Mouse (Mus musculus): ENCODE measurements around the gene Hoxd10.

Gene Hoxd10

DNA sequence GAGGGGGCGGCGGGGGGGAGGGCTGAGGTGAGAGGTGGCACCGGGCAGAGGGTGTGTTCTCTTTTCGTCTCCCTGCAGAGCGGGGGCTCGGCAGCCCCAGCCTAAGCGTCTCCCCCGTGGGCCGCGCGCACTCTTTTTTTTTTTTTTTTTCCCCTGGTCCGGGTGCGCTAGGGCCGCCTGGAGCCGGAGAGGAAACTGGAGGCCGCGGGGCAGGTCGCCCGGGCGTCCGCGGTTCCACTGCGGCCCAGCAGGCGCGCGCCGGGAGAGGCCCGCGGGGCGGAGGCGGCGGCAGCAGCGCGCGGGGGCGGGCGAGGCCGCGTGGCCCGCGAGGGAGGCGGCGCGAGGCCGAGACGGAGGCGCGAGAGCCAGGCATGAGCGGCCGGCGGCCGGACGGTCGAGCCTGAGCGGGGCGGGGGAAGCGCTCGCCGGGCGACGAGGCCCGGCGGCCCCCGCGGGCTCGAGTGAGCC, 13.3 kb downstream of the Hoxd10 start:
- in situ Hi-C loops (cut with MboI, MseI): loop anchor here in 1 of 2 experiments (5.0 kb wide), 2 partner anchors 362 to 437 kb away; no protein-coding TSS in a partner anchor

- in situ Hi-C loops (cut with MboI, MseI): no loop called here
Measured at GRCm38 (mm10) chr2:74705467-74706089, 13.9 kb downstream of the Hoxd10 start.

DNA sequence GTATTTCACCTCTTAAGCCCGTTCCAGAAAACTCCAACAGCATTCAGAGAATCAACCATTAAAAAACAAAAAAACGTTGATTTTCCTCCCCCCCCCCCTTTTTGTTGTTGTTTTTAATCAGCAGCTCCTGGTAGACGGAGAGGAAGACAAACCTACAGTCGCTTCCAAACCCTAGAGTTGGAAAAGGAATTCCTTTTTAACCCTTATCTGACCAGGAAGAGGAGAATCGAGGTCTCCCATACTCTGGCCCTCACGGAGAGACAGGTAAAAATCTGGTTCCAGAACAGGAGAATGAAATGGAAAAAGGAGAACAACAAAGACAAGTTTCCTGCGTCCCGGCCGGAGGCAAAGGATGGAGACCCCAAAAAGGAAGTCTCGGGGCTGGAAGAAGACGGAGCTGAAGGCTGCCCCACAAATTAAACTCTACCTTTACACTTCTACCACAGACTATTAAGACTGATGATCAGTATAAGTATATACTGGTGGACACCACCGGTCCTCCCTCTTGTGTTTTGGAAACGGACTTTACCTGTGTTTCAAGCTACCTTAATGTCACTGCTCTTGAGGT, 14.8 kb downstream of the Hoxd10 start:
- in situ Hi-C loops (cut with MboI, MseI): no loop called here

DNA sequence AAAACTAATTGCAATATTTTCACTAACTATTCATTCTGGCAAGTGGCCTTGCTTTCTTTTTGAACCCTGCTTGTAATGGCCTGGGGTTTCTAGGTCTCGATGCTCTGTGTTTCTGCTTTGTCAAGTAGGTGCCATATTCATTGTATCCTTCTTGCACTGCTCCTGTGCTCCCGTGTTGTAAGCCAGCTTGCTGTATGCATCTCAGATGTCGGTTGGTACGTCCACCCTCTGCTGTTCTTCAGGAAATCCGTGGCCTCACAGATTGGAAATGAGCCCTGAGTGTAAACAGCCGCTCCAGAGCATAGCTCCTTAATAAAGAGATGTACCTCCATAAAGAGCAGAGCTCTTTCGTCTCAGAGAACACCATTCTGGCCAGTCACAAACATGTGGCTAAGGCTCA, 15.9 kb downstream of the Hoxd10 start:
- in situ Hi-C loops (cut with MboI, MseI): no loop called here

GRCm38 (mm10) chr2:74708676-74709075, 17.0 kb downstream of the Hoxd10 start:
- in situ Hi-C loops (cut with MboI, MseI): no loop called here

- in situ Hi-C loops (cut with MboI, MseI): loop anchor here in 1 of 2 experiments (10.0 kb wide), 1 partner anchor 875 kb away; no protein-coding TSS in a partner anchor
Measured at GRCm38 (mm10) chr2:74709465-74710419, 18.0 kb downstream of the Hoxd10 start.

GRCm38 (mm10) chr2:74710929-74711543, 19.3 kb downstream of the Hoxd10 start:
- in situ Hi-C loops (cut with MboI, MseI): loop anchor here in 1 of 2 experiments (10.0 kb wide), 1 partner anchor 874 kb away; no protein-coding TSS in a partner anchor

- in situ Hi-C loops (cut with MboI, MseI): loop anchor here in 1 of 2 experiments (10.0 kb wide), 1 partner anchor 873 kb away; no protein-coding TSS in a partner anchor
Measured at GRCm38 (mm10) chr2:74711721-74712621, 20.2 kb downstream of the Hoxd10 start, which contains the start of the genes Hoxd3 and Hoxd4. Gene Hoxd3, plus strand, starts transcription at chr2:74711927. Gene Hoxd4, plus strand, starts transcription at chr2:74711929.

- in situ Hi-C loops (cut with MboI, MseI): loop anchor here in 1 of 2 experiments (10.0 kb wide), 1 partner anchor 871 kb away; no protein-coding TSS in a partner anchor
Measured at GRCm38 (mm10) chr2:74713239-74714150, 21.8 kb downstream of the Hoxd10 start.

- in situ Hi-C loops (cut with MboI, MseI): loop anchor here in 1 of 2 experiments (10.0 kb wide), 1 partner anchor 871 kb away; no protein-coding TSS in a partner anchor
Measured at GRCm38 (mm10) chr2:74714156-74714789, 22.5 kb downstream of the Hoxd10 start.

- in situ Hi-C loops (cut with MboI, MseI): loop anchor here (5.0 to 10.0 kb wide), 4 partner anchors 247 to 870 kb away; no protein-coding TSS in a partner anchor
Measured at GRCm38 (mm10) chr2:74714881-74715280, 23.2 kb downstream of the Hoxd10 start.

DNA sequence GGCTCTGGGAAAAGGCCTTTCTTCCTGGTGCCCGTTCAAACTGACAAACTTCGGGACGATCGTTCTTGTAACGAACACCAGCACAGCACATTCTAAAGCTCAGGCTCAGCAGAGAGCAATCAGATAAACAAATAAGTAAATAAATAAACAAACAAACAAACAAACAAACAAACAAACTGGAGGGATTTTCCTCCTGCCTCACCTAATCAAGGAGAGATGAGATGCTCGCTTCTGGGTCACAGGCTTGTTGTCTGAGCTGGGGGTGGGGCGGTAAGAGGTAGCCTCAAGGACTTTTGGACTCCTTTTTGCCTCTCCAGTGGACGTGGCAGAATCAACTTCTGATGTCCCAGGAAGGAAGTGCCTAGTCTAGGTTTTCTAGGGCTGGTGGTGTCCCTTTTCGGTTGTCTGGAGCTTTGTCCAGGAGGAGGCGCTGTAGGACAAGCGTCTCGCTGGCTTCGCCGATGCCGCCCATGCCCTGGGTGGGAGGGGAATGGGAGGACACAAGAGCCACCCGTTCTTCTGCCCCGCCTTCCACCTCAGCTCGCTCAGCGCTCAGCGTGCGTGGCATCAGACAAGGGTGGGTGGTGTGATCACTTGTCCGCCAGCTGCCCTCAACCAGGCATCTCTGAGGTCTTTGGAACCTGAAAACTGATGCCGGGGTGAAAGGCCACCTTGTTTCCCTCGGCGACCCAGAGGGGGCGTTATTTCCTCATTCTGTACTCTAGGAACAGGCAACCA, 23.9 kb downstream of the Hoxd10 start:
- in situ Hi-C loops (cut with MboI, MseI): loop anchor here (5.0 to 10.0 kb wide), 4 partner anchors 247 to 869 kb away; no protein-coding TSS in a partner anchor

GRCm38 (mm10) chr2:74720384-74720783, 28.7 kb downstream of the Hoxd10 start:
- in situ Hi-C loops (cut with MboI, MseI): no loop called here

DNA sequence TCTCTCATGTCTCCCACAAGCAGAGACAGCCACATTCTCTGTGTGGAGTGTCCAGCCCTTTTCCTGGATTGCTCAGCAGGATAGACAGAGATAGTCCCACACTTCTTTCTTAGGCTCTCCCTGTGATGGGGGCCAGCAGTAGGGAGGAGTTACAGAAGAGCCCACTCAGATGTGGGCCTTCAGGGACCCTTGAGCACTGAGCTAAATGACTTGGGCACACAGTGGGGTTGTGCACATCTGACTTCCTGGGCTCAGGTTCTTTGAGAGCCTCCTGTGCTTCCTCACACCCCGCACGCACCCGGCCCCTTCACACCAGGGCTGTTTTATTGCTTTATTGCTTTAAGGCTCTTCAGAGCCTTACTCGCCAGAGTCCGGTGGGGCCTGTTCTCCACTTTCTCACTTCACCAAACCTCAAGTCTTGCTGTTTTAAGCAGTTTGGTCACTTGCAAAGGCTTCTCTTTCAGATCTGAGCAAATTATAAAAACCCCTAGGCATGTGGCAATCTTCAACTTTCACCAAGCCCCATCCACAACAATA, 29.3 kb downstream of the Hoxd10 start:
- in situ Hi-C loops (cut with MboI, MseI): no loop called here

DNA sequence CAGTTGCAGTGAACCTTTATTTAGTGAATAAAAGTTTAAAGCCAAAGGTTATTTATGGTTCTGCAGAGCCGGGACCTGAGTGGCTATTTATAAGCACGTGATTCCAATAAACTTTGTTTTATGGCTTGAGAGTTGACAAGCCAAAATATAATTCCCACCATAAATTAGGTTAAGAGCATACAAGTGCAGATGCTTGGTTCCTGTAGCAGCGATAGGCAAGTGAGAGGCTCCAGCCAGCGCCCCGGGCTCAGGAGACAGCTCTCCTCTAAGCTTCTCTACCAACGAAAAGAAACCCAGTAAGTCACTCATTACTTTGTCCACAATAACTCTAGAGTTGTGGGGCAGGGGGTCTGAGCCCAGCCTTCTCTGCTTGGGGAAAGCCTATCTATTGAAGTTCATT, 30.2 kb downstream of the Hoxd10 start:
- in situ Hi-C loops (cut with MboI, MseI): no loop called here

GRCm38 (mm10) chr2:74722949-74723348, 31.2 kb downstream of the Hoxd10 start:
- in situ Hi-C loops (cut with MboI, MseI): no loop called here
